Mouse (Mus musculus) spleen, postnatal 4 days (tissue): ENCODE results near the gene Prf1.

Experiments
- DNase-seq, 2 experiments: peaks; one replicate each; pipeline ENCODE4 v3.0.0; 2022; ENCODE audit warnings: low spot score in 2 of 2

The Prf1 gene

DNA sequence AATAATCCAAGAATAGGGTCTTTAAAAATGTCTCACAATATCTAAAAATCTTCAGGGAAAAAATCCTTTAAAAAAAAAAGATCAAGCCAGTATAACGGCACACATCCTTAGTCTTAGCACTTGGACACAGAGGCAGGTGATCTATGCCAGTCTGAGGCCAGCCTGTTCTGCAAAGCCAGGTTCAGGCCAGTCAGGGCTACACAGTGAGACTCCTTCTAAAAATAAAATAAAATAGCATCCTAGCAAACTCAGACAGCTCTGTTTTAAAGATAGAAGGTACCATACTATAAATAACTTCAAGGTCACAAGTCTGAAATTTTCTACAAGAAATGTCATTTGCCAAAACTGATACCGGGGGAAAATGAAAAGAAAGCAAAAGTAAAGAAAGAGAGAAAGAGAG lies 7.6 kb upstream of the Prf1 start:
- no peak for DNase-seq

DNA sequence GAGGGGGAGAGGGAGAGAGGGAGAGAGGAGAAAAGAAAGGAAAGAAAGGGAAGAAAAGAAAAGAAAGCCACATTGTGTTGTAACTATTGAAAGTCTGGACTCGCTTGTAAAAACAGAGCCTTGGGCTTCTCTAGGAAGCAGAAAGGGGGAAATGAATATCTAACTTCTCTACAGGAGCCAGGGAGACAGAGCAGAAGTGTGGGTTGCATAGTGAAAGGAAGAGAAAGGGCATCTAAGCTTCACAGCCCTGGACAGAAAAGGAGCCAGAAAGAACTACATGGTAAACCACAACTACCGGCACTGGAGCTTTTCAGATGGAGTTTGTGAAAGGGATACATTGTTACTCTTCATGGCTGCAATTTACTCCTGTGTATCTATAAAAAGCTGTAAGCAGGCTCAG lies 7.2 kb upstream of the Prf1 start:
- DNase-seq = no peak

DNA sequence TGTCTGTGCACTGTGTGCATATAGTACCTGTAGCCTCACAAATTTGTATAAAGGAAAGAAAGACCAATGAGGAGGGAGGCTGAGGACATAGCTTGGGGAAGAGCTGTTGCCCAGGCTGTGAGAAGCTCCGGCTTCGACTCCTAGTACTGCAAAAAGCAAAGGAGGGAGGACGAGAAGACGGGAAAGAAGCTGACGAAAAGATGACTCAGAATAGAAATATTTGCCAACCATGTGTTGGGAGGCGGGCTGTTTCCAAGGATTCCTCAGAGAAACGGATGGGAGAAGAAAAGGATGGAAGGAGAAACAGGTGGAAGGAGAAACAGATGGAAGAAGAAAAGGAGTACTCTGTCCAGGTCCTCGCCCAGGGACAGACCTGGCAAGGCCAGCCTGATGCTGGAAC lies 3.4 kb upstream of the Prf1 start:
- DNase-seq = no peak

DNA sequence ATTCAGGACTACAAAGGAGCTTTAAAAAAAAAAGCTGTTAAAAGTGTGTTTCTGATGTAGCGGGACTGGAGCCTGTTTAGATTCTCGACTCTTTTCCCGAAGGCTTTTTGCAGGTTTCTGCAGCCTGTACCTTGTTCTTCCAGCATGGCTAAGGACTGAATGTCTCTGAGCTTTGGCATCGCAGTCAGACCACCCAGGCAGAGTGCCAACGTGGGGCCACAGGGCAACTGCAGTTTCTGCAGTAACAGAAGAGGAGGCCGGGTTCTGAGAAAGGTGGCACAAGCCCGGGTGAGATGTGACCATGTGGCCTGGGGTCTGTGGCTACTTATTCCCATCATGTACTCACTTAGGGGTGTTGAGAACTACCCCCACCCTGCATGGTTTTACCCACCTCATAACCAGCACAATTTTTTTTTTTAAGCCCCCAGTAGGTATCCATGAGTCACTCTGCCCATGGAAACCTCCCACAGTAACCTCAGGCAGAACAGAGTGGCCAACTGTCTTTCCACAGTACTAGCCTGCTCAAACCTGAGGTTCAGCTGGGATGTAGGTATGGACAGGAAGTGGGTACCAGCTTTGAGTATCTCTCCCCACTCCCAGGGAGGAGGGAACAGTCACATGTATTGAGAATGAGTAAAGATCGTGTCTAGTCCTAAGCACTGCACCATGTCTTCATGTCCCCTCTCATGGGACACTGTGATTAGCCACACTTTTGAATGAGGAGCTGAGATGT lies 754 bp upstream of the Prf1 start:
- DNase-seq = no peak

DNA sequence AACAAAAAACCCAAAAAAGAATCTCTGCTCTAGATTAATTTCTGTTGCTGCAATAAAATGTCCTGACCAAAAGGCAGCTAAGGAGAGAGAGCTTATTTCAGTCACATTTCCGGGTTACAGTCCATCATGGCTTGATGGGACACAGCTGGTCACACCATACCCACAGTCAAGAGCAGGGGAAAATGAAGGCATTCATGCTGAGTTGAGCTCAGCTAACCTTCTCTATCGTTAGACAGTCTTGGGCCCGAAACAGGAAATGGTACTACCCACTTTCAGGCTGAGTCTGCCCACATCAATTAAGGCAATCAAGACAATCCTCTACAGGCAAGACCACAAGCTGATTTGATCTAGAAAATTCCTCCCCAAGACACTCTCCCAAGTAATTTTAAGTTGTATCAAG lies 3.4 kb downstream of the Prf1 start:
- no peak for DNase-seq

DNA sequence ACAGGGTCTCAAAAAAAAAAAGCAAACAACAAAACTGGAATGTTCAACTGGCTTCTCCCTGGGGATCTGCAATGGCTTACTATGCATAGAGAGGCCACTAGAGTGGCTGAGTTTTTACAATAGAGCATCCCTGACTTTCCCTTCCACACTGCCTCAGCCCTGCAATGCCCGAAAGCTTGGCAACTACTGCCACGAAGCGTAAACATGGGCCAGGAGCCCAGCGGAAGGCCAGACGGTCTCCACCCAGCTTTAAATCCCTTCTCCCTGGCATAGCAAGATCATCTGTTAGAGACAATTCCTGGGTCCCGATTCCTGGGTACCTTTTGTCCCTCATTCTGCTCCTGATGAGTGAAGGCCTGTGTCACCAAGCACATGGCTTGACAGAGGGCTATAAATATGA lies 6.4 kb downstream of the Prf1 start:
- DNase-seq = no peak

DNA sequence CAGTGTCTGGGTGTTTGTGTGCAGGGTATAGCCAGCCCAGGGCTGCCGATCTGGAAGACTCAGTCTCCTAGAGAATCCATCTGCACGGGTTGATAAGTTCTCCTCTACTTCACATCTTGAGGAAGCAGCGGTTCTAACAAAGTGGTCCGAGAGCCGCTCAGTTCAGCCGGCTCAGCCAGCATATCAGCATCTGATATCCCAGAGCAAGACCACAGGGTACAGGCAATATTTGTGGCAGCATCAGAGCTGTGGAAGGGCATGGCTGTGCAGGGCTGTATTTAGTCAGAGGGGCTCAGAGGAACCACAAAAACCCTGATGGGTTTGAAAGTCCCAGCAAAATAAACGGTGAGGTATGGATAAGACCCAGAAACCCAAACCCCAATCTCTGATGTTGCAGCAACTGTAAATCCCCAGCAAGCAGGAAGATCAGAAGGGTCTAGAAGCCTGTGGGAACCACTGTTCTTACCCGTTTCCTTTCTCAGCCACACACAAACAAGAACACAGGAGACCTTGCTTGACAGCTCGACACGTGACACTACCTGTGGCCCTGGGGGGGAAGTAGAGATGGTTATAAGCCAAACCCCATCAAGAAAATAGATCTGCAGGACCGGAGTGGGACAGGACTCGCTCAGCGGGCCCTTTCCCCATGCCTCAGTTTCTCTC lies 8.4 kb downstream of the Prf1 start:
- peak in 1 of 2 experiments; percentile 56 for DNase-seq

DNA sequence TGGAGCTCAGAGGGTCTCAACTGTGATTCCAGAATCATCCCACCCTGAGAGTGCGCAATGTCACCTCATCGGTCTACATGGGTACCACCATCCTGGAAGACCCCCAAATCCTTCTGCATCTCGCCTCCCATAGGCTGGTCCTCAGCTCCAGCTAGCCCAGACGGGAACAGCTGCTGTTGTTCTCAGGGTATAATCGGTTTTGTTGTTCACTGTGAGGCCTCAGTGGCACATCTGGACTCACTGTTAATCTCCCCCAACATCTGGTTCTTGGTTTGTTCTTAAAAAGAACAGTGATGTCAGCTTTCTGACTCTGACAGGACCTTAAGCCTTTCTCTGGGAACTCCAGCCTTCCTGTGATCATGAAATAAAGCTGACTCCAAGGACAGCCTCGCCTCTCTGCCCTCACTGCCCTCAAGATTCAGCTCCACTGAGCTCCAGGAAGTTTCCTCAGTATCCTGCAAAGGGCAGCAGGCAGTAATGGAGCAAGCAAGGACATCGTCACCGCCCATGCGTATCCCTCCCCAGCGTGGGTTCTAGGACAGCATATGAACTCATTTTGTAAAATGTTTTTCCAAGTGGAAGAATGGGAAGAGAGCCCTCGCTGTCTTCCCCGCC lies 11.2 kb downstream of the Prf1 start:
- no peak for DNase-seq

DNA sequence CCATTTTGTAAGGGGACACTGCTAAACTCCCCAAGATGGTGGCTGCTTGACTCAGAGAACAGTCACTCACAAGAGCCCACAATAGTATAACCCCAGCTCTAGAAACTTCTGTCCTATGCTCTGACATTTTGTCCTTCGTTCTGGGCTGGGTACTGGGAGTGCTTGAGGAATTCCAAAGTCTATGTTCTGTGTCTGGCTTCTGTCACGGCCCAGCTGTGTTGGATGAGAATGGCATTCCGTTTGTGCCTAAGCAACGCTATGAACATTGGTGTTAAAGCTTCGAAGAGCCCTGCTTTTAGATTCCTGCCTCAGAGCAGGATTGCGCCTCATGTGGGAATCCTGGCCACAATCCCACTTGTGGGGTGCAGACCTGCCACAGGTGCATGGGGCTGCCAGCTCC lies 14.5 kb downstream of the Prf1 start:
- no peak for DNase-seq

DNA sequence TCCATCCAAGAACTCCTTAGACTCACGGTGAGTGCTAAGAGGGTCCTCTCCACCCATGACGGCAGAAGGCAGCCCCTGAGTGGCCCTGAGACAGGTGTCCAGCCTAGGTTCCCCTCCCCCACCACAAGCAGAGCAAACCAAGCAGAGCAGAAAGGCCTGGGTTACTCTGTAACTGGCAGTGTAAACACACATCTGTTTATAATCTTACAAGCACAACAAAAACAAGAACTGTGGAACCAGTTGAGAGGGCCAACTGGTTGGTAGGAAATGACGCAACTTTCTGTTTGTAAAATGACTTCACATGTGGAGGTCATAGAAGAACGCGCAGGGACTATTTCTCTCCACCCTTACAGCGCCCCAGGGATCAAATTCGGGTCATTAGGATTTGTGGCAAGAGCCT lies 15.1 kb downstream of the Prf1 start:
- peak in 1 of 2 experiments; percentile 45 for DNase-seq

DNA sequence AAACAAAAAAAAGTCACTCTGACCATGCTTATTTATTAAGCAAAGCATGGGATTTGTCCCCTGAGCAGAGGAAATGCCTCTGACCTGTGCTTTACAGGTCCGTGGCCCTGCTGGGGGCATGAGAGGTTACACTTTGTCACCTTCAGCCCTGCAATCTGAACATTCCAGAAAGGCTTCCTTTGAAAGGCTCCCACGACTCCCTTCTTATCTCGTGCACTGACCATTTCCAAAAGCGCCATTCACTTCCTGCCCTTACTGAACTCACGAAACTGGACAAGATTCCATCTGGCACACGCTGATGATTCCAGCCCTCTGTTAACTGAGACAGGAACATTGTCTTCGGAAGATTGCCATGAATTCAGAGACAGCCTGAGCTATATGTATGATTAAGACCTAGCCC lies 16.1 kb downstream of the Prf1 start:
- DNase-seq = no peak

DNA sequence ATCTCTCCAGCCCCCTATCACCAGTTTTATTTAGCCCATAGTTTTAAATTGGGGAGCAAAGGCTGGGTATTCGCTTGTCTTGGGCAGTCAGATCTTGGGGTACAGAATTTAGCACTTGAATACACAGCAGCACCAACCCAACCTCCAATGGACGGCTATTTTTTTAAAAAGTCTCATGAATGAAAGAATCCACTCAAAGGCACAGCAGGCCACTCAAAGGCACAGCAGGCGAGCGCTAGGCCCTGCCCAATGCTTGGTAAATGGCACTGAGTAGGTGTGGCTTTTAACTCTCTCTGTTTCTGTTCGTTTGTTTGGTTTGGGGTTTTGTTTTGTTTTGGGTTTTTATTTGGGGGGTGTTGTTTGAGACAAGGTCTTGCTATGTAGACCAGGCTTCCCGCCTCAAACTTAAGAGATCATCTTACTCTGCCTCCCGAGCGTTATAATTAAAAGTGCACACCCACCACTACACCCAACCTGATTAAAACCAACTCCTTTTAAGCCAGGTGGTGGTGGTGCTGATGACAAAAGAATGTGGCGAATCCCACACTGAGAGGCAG lies 17.8 kb downstream of the Prf1 start:
- DNase-seq = no peak

DNA sequence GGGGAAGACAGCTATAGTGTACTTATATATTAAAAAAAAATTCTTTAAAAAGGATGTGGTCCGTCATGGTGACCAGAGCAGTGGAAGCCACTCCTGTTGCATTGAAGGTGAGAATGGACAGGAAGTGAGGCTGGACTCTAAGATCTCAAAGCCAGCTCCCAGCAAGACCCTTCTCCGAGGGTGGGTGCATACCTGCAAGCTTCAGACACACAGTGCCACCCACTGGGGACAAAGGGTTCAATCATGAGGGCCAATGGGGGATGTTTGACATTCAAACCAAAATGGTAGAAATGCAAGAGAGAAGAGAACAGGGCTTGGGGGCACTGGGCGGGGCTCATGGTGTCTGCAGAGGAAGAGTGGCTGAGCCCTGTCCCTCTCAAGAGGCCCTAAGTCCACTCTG lies 20.9 kb downstream of the Prf1 start:
- DNase-seq = no peak

DNA sequence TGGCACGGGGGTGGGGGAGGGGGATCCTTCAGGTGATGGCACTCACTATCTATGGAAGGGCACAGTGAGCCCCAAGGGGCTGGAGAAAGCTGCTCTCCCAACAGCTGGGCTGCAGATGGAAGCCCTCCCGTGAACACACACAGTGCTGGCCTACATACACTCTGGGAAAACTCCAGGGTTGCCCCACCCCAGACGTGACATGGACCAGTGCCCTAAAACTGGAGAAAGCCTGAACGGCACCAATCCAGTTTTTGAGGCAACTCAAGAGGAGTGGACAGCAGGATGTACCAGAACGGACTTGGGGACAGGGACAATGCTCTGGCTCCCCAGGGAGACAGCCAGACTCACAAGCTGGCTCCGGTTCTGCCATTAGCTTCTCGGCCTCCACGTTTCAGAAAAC lies 27.1 kb downstream of the Prf1 start:
- no peak for DNase-seq

DNA sequence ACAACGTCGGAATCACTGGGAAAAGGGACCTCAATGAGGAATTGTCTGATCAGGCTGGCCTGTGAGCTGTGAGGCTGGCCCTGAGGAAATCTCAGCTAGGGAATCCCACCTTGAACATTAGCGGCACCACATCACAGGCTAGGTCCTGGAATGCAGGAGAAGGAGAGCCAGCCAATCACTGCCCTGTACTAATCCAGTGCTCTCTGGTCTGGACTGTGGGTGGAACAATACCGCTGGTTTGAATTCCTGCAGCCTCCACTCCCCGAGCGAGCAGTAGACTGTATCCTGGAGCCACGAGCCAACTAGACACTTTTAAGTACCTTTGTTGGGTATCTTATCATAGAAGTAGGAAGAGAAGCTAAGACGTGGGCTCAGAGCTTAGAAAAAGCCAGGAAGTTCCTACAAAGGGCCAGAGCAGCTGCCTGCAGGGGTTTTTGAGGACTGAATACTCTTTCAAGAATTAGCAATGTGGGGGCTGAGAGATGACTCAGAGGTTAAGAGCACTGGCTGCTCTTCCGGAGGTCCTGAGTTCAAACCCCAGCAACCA lies 28.2 kb downstream of the Prf1 start:
- DNase-seq = no peak

DNA sequence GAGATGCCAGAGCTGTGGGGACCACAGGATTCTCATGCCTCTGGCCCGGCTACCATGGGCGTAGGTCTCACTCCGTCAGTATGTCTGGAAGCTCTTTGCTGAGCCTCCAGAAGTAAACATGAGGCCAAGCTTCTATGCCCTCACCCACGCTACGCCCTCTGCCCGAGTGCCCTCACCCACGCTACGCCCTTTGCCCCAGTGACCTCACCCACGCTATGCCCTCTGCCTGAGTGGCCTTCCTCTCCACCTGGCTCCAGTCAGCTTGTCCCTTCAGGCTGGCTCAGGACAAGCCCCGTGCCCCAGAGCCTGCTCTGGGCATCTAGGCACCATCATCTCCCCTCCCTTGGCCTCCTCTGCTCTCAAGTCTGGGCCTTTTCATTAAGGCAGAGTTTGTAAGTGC lies 29.9 kb downstream of the Prf1 start:
- no peak for DNase-seq

DNA sequence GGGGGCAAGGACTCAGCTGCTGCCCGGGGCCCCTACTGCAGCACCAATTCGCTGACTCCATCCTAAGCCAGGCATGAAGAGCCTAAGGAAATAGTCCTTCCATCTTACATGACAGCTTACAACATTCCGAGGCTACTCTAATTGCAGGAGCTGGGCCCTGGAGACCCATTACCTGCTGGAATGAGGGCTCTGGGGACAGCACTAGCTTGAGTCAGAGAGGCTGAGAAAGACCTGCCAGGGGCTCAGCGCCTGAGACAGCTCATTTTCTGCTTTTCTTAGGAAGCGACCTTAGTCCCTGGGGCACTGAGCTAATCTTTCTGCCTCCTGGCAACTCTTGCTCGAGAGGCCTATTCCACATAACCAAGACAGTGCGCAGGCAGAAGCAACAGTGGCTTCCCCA lies 31.3 kb downstream of the Prf1 start:
- DNase-seq = no peak

DNA sequence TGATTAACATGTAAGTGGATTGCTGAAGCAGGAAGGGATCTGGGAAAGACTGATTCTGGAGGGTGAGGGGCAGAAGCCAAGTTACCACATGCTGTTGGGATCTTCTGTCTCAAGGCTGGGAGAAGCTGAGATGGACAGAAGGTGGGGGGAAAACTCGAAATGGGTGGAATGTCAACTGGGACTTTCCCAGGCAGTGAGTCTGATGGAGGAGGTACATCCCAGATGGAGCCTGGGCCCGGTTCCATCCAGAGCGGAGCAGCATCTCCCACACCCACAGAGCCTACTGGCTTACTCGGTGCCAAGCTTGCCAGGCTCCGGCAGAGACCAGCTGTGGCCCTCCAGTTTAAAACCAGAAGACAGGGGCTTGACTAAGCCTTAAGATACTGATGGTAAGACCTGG lies 33.4 kb downstream of the Prf1 start:
- DNase-seq = no peak

DNA sequence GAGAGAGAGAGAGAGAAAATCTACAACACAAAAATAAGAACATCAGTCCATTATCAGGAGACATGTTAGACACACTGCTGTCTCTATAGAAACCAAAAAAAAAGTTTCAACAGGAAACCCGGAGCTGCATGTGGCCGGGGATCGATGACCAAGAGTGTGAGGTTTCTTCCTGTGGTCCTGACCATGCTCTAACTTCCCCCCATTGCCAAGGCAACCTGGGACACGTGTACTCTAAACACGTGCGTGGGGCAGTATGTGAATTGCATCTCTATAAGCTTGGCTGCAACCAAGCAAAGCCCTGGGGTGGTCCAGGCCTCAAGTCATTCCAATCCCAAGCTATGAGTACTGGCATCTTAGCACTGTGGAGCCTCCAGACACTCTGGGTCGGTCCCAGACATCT lies 36.9 kb downstream of the Prf1 start:
- no peak for DNase-seq

DNA sequence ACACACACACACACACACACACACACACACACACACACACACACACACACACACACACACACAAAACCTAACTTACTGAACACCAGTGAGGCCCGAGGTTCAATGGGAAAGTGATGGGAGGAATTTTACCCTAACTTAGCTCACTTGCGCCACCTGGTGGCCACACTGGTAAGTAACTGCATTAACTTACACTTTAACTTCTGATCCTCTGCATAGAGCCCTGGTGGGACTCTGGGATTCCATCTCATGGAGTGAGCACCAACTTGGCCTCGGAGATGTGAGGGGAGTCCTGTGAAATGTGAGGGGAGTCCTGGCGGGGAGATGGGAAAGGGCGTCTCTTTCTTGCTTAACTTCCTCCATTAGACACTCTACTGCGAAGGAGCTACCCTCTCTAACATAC lies 38.5 kb downstream of the Prf1 start:
- DNase-seq = peak; percentile 68 to 90

DNA sequence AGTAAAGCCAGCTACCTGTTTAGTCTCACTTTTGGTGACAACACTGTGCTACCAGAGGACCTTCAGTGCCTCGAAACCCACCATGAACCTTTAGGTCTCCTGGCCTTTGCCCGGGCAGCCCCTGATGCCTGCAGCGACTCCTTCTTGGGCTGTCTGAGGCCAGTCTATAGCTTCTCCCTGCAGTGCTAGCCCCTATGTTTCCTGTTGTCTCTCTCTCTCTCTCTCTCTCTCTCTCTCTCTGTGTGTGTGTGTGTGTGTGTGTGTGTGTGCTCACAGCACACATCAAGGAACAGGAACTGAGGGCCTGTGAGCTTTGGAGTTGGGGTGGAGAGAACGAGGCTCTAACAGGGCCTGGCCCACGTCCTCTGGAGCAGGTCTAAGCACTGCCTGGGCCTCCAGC lies 39.0 kb downstream of the Prf1 start:
- no peak for DNase-seq

DNA sequence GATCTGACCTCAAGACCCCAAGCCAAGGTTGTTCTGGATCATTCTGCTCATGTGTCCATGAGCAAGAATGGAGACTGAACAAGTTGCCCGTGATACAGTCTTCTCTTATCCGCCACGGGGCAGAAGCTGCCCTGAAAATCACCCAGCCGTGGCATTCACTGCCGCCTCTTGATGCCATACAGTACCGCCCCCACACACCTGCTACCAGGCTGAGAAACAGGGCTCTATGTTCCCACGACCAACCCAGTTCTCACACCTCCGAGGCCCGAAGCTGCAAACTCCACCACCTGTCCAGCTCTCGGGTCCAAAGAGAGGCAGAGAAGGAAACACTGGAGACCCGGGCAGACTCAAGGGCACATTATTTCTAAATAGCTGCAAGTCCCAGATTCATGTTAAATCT lies 40.0 kb downstream of the Prf1 start:
- DNase-seq = no peak

DNA sequence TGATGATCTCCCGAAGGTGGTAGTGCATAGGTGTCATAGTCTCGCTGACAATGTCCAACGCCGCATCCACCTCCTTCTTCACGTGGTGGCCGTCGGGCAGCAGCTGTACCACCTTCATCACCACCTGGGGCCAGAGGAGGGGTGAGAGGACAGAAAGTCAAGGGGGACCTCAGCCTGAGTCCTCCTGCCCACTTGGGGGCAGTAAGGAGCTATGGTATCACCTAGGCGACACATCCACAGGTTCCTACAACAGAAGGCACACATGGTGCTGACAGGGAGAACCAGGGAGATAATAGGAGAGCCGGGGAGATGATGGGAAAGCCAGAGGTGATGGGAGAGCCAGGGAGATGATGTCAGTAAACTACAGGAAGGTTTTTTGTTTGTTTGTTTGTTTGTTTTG lies 41.6 kb downstream of the Prf1 start:
- DNase-seq = no peak
